Mouse (Mus musculus) heart, embryonic 12.5 days (tissue): Measurements from ENCODE around the gene Rasgrf1. TPM values are rescaled to one million over a fixed set of nuclear protein-coding genes. Genes with fewer than 3 reads are reported as not detected.

ENCODE experiments used
- ATAC-seq: fragments of 200-750 bp; cut with Nextera tagmentation; 2 replicates; pipeline ENCODE4 v1.8.0; 2017; ENCODE audit warnings: moderate TSS enrichment, moderate library complexity; ENCODE audit not compliant: insufficient number of reproducible peaks, low FRiP score
- H3K27ac ChIP-seq: fragments of 300-500 bp; sonication (generic); 2 replicates; pipeline ENCODE4 v1.5.1; 2016; ENCODE audit warnings: mild to moderate bottlenecking, moderate library complexity; ENCODE audit not compliant: poor library complexity, severe bottlenecking
- H3K27me3 ChIP-seq: fragments of 300-500 bp; sonication (generic); replicated peaks from 2 replicates; pipeline ENCODE4 v1.6.1; 2016; ENCODE audit warnings: mild to moderate bottlenecking, moderate library complexity
- H3K36me3 ChIP-seq: fragments of 300-500 bp; sonication (generic); 2 replicates; pipeline ENCODE4 v1.6.1; 2016; ENCODE audit warnings: mild to moderate bottlenecking, moderate library complexity
- H3K4me1 ChIP-seq: fragments of 300-500 bp; sonication (generic); replicated peaks from 2 replicates; pipeline ENCODE4 v1.6.1; 2016; ENCODE audit warnings: mild to moderate bottlenecking
- H3K4me2 ChIP-seq: fragments of 300-500 bp; sonication (generic); 2 replicates; pipeline ENCODE4 v1.6.1; 2016; ENCODE audit warnings: mild to moderate bottlenecking, moderate library complexity
- H3K4me3 ChIP-seq: fragments of 300-500 bp; sonication (generic); 2 replicates; pipeline ENCODE4 v1.5.1; 2016; ENCODE audit warnings: mild to moderate bottlenecking
- H3K9ac ChIP-seq: fragments of 300-500 bp; sonication (generic); 2 replicates; pipeline ENCODE4 v1.6.1; 2016; ENCODE audit warnings: mild to moderate bottlenecking, moderate library complexity
- H3K9me3 ChIP-seq: fragments of 300-500 bp; sonication (generic); replicated peaks from 2 replicates; pipeline ENCODE4 v1.6.1; 2016; ENCODE audit warnings: mild to moderate bottlenecking, moderate library complexity
- WGBS: fragments of 180-500 bp; shearing (Covaris S2); methylation state at CpG from one replicate; pipeline ENCODE4 v1.1.7; 2016; 5-methylcytosine and 5-hydroxymethylcytosine counted together
- polyA plus RNA-seq: library from polyadenylated mRNA; unstranded; fragments of >200 nt; fragmentation: Nextera tagmentation; extraction: Ambion mirVana; gene quantifications from 2 replicates; pipeline ENCODE4 v1.2.1, GENCODE M21; 2016

Gene Rasgrf1
- polyA plus RNA-seq, 1 experiment from 2014 or later: 0.06 TPM

DNA sequence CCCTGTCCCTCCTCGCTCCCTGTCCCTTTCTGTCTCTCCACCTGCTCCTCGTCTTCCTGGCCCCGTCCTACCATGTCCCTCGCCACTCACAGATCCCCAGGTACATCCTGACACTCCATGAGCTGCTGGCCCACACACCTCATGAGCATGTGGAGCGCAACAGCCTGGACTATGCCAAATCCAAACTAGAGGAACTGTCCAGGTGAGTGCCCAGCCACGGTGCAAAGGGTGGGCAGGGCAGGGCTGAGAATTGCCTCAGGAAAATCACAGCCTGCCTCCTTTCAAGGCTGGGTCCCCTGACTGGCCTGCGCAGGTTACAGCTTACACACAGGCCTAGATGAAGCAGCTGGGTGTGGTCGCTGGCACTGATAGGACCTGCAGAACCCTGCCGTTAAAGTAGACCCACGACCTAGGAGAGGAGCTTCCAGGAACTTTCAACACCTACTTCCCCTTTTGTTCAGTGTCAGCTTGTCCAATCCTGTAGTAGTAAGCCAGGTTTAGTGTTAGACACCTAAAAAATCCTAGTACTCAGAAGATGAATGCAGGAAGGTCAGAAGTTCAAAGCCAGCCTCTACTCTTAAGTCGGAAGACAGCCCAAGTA is 61.3 kb downstream of the Rasgrf1 start:
- peaks cover 8% of the 10 kb centered on the region for H3K27me3 ChIP-seq
- no peak overlapping the region for H3K9ac ChIP-seq
- no peak overlapping the region for H3K4me3 ChIP-seq
- no peak overlapping the region for H3K27ac ChIP-seq
- H3K36me3 ChIP-seq: no peaks in the 10 kb centered on the region
- no peak overlapping the region for H3K4me2 ChIP-seq
- 66% methylated on average over 11 of the region's 11 CpGs for WGBS
- no peak for ATAC-seq
- H3K4me1 ChIP-seq: peaks cover 9% of the 10 kb centered on the region; the same call in 1 of the 2 replicates
- H3K9me3 ChIP-seq: no peaks in the 10 kb centered on the region

DNA sequence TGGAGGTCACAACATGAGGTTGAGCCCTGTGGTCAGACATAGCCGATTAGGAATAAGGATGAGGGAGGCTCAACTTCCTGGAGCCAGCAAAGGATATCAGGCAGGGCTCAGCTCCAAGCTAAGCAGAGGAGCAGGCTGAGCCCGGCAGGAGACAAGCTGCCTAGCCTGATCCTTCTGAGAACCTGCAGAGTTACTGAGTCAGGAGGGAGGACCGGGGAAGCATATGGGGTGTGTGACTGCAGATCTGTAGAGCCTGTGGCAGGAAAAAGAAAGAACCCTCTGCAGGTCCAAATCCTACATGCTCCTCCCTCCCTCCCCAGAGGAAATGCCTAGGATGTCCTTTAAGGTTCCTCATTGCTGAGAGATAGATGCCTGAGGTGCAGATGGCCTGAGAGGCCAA is 62.6 kb downstream of the Rasgrf1 start:
- WGBS: 13% methylated on average over 3 of the region's 3 CpGs
- H3K27ac ChIP-seq: no peak overlapping the region
- H3K27me3 ChIP-seq: peaks cover 8% of the 10 kb centered on the region
- H3K4me3 ChIP-seq: no peak overlapping the region
- no peaks in the 10 kb centered on the region for H3K36me3 ChIP-seq
- no peak for ATAC-seq
- H3K9ac ChIP-seq: no peak overlapping the region
- peaks cover 9% of the 10 kb centered on the region; the same call in 1 of the 2 replicates for H3K4me1 ChIP-seq
- H3K4me2 ChIP-seq: no peak overlapping the region
- no peaks in the 10 kb centered on the region for H3K9me3 ChIP-seq

DNA sequence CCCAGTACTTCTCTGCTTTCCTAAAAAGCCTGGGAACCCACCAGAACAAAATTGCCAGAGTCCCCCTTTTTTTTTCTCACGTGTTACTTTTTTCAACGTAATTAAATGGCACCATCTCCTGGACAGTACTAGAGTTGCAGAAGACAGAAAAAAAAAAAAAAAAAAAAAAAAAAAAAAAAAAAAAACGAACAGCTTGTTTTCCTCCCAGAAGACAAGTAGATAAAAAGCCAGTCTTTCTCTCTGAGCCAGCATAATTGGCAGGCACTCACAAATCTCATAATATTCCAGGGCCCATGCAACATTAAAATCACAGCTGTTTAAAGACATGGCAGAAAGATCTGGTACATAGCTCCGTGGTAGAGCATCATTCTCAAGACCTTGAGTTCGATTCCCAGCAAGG is 64.1 kb downstream of the Rasgrf1 start:
- ATAC-seq: no peak
- Histone ChIP-seq H3K4me1 (peaks cover 9% of the 10 kb centered on the region; the same call in 1 of the 2 replicates), H3K27ac (no peak overlapping the region), H3K9me3 (no peaks in the 10 kb centered on the region), H3K27me3 (peaks cover 8% of the 10 kb centered on the region), H3K9ac (no peak overlapping the region), H3K4me3 (no peak overlapping the region), H3K4me2 (no peak overlapping the region), H3K36me3 (no peaks in the 10 kb centered on the region)
- WGBS: 28% methylated on average over 5 of the region's 5 CpGs

- Histone ChIP-seq H3K27me3 (peaks cover 8% of the 10 kb centered on the region), H3K4me1 (peaks cover 9% of the 10 kb centered on the region; the same call in 1 of the 2 replicates), H3K9me3 (no peaks in the 10 kb centered on the region), H3K4me3 (no peak overlapping the region), H3K9ac (no peak overlapping the region), H3K36me3 (no peaks in the 10 kb centered on the region), H3K27ac (no peak overlapping the region), H3K4me2 (no peak overlapping the region)
- 77% methylated on average over 10 of the region's 10 CpGs for WGBS
- no peak for ATAC-seq
Observed at GRCm38 (mm10) chr9:89974463-89974931, 64.8 kb downstream of the Rasgrf1 start.

- no peaks in the 10 kb centered on the region for H3K9me3 ChIP-seq
- 62% methylated on average over 6 of the region's 6 CpGs for WGBS
- no peak overlapping the region for H3K9ac ChIP-seq
- ATAC-seq: no peak
- peaks cover 9% of the 10 kb centered on the region; the same call in 1 of the 2 replicates for H3K4me1 ChIP-seq
- H3K27me3 ChIP-seq: no peaks in the 10 kb centered on the region
- H3K27ac ChIP-seq: no peak overlapping the region
- H3K4me3 ChIP-seq: no peak overlapping the region
- H3K36me3 ChIP-seq: no peaks in the 10 kb centered on the region
- no peak overlapping the region for H3K4me2 ChIP-seq
Observed at GRCm38 (mm10) chr9:89976366-89976940, 66.7 kb downstream of the Rasgrf1 start.

DNA sequence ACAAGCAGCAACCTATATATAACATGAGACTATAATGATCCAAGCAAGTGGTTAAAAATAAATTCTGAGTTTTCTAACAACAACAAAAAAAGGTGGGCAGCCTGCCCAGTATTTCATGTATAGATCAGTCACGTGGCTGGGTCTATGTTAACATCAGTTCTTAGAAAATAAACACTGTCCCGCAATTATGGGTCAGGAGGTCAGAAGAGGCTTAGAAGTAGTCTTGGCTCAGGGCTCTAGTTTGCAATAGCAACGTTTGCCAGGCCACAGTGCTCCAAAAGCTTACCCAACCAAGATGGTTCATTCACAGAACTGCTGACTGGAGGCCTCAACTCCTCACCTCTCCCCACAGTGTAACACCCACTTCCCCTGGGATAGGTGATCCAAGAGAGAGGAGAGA is 69.5 kb downstream of the Rasgrf1 start:
- Histone ChIP-seq H3K4me1 (no peaks in the 10 kb centered on the region), H3K4me2 (no peak overlapping the region), H3K9ac (no peak overlapping the region), H3K27me3 (no peaks in the 10 kb centered on the region), H3K27ac (no peak overlapping the region), H3K36me3 (no peaks in the 10 kb centered on the region), H3K4me3 (no peak overlapping the region), H3K9me3 (no peaks in the 10 kb centered on the region)
- WGBS: 39% methylated on average over 3 of the region's 3 CpGs
- no peak for ATAC-seq

DNA sequence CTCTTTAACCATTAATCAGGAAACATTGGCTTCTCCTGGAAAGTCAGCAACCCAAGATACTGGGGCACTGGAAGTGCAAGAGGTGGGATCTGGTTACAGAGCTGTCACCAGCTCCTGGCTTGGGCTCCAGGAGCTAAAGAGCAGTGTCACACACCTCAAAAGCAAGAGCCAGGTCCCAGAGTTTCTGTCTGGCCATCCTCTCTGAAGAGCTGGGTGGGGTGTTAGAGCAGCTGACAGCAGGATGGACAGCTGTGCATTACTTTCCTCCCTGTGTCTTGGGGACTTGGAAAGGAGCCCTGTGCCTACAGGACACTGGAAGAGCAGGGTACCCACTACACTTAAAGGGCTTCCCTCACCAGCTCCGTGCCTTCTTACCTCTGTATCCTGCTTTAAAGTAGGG is 72.5 kb downstream of the Rasgrf1 start:
- ATAC-seq: no peak
- Histone ChIP-seq H3K9ac (no peak overlapping the region), H3K4me2 (no peak overlapping the region), H3K4me3 (no peak overlapping the region), H3K4me1 (no peaks in the 10 kb centered on the region), H3K27me3 (no peaks in the 10 kb centered on the region), H3K27ac (no peak overlapping the region), H3K36me3 (no peaks in the 10 kb centered on the region), H3K9me3 (peaks cover 3% of the 10 kb centered on the region; the same call in 1 of the 2 replicates)
- 61% methylated on average over 1 of the region's 1 CpGs for WGBS

- no peak for ATAC-seq
- no peaks in the 10 kb centered on the region for H3K27me3 ChIP-seq
- 88% methylated on average over 3 of the region's 3 CpGs for WGBS
- no peaks in the 10 kb centered on the region for H3K36me3 ChIP-seq
- no peaks in the 10 kb centered on the region for H3K4me1 ChIP-seq
- no peak overlapping the region for H3K4me2 ChIP-seq
- no peak overlapping the region for H3K4me3 ChIP-seq
- peaks cover 3% of the 10 kb centered on the region; the same call in 1 of the 2 replicates for H3K9me3 ChIP-seq
- H3K9ac ChIP-seq: no peak overlapping the region
- no peak overlapping the region for H3K27ac ChIP-seq
Observed at GRCm38 (mm10) chr9:89988053-89988452, 78.3 kb downstream of the Rasgrf1 start.

DNA sequence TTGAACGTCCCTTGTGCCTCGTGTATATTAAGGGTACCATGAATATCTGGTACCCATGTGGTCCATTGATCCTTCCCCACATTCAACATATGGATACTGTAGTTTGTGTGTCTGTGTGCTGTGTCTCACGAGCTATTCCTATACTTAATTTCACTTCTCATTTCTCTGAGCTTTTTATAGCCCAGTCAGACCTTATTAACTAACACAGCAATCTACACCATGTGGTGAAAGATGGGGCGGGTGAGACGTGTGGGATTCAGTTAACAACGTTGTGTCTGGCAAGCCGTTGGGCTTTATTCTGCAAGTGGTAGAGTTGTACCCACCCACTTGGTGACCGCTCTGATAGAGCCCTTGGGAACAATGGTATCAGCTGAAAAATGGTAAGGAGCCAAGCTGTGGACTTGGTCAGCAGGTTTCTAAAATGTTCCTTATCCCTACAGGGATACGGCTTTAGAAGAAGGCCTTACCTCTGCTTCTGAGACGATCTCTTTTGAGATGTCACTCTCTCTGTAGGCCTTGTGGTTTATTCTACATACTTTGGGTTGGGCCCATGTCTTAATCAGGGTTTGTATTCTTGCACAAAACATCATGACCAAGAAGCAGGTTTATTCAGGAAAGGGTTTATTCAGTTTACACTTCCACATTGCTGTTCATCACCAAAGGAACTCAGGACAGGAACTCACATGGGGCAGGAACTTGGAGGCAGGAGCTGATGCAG is 79.3 kb downstream of the Rasgrf1 start:
- peaks cover 3% of the 10 kb centered on the region; the same call in 1 of the 2 replicates for H3K9me3 ChIP-seq
- H3K4me3 ChIP-seq: no peak overlapping the region
- H3K4me2 ChIP-seq: no peak overlapping the region
- H3K9ac ChIP-seq: no peak overlapping the region
- no peaks in the 10 kb centered on the region for H3K4me1 ChIP-seq
- no peaks in the 10 kb centered on the region for H3K27me3 ChIP-seq
- 76% methylated on average over 10 of the region's 10 CpGs for WGBS
- H3K36me3 ChIP-seq: no peaks in the 10 kb centered on the region
- ATAC-seq: no peak
- H3K27ac ChIP-seq: no peak overlapping the region

GRCm38 (mm10) chr9:90006432-90006831 is 96.7 kb downstream of the Rasgrf1 start:
- Histone ChIP-seq H3K9ac (no peak overlapping the region), H3K4me1 (peaks cover 6% of the 10 kb centered on the region), H3K36me3 (no peaks in the 10 kb centered on the region), H3K27ac (no peak overlapping the region), H3K27me3 (no peaks in the 10 kb centered on the region; the same call in 1 of the 2 replicates), H3K4me3 (no peak overlapping the region), H3K9me3 (no peaks in the 10 kb centered on the region), H3K4me2 (no peak overlapping the region)
- 82% methylated on average over 3 of the region's 3 CpGs for WGBS
- ATAC-seq: no peak

DNA sequence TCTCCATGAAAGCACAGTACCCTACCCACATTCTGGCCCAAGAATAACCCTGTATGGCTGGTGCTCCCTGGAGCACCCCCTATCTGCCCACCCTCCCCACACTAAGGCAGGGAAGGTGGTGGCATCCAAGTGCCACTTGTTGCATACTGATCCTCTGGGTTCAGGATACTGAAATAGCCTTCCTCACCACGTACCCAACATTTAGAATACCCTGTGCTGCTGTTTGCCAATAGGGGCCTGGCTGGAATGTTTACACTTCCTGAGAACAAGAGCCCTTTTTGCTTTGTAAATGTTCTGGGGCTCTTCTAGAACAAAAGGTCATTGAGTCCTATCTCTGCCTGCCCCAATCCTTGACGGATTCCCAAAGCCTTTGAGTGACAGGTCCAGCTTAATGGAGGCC is 97.4 kb downstream of the Rasgrf1 start:
- Histone ChIP-seq H3K27ac (no peak overlapping the region), H3K36me3 (no peaks in the 10 kb centered on the region), H3K4me3 (no peak overlapping the region), H3K4me2 (no peak overlapping the region), H3K4me1 (peaks cover 6% of the 10 kb centered on the region), H3K9ac (no peak overlapping the region), H3K27me3 (no peaks in the 10 kb centered on the region; the same call in 1 of the 2 replicates), H3K9me3 (no peaks in the 10 kb centered on the region)
- WGBS: 13% methylated on average over 2 of the region's 2 CpGs
- no peak for ATAC-seq
